Mouse (Mus musculus) cerebellum, postnatal 36 days (tissue): ENCODE measurements at regions not wholly inside any gene's neighbourhood (a gene's known extent, or its start where the extent isn't known, plus 50 kb on each side); places are given as distances from the start of the nearest gene placed in this dataset.
A peak's percentile ranks its signal among the peaks of the same experiment; 100 is the strongest.

Experiments used
- DNase-seq, 2 experiments: peaks; one replicate each; pipeline ENCODE4 v3.0.0; 2021 to 2022; ENCODE audit warnings: mixed read lengths in 2 of 2

GRCm38 (mm10) chr7:74224378-74224777 lies 210.9 kb upstream of the St8sia2 start:
- no peak for DNase-seq

DNA sequence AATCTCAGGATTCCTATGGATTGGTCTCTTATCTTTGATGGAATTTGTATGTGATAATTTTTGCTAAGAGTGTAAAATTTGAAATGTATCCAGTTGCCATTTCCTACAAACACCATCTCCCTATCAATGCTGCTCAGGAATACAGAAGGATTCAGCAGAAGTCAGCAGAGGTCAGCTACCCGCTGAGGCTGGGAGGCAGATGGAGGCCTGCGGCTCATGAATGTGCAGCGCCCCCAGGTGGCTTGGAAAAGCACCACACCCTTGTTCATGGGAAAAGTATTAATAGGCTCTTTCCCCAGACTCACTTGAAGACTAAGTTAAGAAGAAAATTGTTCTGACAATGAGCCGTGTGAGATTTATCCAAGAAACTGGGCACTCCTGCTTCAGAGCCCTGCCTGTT lies 187.2 kb upstream of the St8sia2 start:
- DNase-seq = peak in 1 of 2 experiments; percentile 2

GRCm38 (mm10) chr7:74198796-74199195 lies 185.3 kb upstream of the St8sia2 start:
- no peak for DNase-seq

DNA sequence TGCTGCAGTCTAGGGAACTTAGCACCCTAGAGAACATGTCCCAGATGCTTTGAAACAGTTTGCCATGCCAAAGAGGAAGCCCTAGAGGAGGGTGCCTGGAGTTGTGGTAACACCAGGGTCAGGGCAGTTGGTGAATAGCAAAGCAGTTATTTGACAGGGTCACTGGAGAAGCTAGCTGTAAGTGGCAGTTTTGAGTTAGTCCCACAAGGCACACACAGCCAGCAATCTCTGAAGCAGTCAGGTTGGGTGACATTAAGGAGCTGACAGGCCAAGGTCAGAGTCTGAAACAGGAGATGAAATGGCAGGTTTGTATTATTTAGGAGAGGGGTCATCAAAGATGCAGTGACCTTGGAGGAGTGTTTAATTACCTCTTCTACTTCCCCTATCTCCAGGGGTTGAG lies 171.2 kb upstream of the St8sia2 start:
- DNase-seq = no peak

DNA sequence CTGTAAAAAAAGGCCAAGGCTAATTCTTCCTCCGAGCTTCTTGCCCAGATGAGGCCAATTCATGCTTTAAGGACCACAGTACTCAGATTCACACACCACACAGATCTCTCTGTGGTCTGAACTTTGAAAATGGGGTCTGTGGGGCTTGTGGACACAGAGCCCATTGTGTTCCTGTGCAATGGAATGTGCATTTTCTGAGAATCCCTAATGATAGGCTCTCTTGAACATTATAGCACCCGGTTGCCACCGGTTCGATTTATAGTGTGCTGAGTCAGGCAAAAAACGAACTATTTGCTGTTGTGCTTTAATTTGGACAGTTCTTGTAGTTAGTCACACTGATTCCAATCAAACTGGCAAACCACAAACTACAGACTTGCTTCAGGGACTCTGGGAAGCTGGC lies 160.7 kb upstream of the St8sia2 start:
- DNase-seq = no peak

GRCm38 (mm10) chr7:74173230-74173612 lies 159.7 kb upstream of the St8sia2 start:
- DNase-seq = no peak

GRCm38 (mm10) chr7:74172504-74173229 lies 159.2 kb upstream of the St8sia2 start:
- no peak for DNase-seq

- no peak for DNase-seq
Measured at GRCm38 (mm10) chr7:74151590-74151989, 138.1 kb upstream of the St8sia2 start.

DNA sequence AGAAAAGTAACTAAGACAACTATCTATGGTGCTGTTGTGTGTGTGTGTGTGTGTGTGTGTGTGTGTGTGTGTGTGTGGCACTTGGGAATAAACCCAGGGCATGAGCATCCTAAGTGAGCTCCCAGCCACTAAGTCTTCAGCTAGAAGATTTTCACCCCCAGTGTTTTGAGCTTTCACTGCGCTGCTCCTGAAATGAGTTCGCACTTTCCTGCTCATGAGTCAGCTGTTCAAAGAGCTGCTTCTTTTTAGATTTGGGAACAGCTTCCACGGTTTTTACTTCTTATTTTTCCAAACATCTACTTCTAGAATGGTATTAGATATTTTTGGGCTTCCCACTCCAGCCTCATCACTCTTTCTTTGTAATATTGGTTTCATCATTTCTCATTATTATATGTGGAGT lies 129.7 kb upstream of the St8sia2 start:
- DNase-seq = no peak

DNA sequence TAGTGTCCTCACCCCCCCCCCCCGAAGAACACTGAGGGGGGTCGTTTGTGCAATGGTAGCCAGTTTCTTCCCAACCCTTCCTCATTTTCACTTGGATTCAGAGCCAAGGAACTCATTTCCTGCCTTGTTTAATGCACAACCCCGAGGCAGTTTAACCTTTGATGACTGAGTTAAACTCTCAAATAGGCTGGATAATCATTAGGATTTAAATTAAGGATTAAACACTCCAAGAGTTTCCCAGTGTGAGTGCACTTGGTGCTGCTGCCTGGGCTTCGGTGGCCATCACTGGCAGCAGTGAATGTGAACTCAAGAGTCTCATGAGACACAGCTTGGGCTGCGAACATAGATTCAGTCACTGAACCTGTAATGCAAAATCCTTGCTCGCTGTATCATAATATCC lies 124.7 kb upstream of the St8sia2 start:
- no peak for DNase-seq

DNA sequence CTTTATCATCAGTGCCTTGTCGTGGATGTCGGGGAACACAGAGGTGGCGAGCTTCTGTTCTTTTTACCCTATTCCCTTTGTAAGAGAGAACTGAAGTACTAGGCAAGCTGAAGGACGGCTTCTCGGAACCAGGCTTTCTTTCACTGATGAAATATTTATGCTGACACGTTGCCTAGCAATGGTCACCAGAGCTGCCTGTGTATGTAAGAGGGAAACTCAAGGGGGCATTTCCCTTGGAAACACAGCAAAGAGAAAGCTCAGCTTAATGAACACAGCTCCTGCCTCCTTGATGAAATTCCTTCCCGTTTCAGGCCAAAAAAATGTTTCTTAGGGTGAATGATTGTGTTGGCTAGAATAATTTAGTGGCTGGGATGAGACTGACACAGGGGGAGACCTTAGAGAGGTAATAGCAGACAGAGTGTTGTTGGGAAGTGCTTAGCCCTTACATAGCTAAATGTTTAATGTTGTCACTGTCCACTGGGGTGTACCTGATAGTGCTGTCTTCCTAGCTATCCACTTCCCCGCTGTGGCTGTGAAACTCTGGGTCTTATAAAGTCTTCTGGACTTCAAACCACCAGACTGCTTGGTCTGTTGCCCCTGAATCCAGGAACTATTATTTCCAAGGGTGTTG lies 116.8 kb upstream of the St8sia2 start:
- DNase-seq = no peak

GRCm38 (mm10) chr7:74112071-74112470 lies 98.6 kb upstream of the St8sia2 start:
- DNase-seq = no peak

DNA sequence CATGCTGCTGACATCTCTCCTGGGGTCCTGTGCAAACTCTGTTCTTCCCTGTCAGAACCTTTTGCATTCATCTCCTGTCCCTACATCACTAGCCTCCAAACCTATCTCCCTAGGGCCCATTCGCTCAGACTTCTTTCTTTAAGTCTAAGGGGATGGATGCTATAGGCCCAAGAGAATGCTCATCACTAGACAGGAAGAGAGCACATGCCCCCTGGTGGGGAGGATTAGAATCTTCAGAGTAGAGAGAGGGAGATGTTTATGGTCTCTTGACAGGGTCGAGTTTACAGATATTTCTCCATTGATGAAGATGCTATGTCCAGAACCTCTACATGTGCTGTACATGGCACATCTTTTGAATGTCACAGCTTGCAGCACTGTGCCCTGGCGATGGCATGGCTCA lies 94.9 kb upstream of the St8sia2 start:
- DNase-seq = no peak

GRCm38 (mm10) chr7:74107176-74107928 lies 93.9 kb upstream of the St8sia2 start:
- DNase-seq = peak; percentile 79 to 84

DNA sequence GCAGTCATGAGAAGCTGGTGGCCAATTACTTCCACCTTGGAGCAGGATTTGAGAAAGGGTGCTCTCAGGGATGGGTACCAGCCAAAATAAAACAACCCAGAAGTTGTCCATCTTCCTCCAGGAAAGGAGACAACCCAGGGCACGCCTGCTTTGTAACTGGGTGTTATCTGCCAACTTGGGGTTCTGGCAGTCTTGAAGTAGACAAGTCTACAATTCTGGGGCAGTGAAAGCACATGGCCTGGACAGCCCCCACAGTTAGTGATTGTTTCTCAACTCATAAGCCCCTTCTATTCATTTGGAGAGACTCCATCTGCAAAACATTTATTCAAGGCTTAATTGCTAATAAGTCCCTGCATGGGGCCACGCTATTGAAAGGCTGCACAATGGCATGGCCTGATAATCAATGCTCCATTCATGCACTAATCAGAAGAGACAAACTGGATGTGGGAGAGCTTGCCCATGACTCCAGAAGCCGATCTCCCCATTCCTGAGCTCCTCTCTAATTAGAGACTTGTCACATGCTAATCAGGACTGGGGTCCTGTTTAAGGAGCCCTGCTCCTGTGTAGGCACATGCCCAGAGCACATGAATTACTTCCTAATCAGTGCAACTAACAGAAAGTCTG lies 78.0 kb upstream of the St8sia2 start:
- DNase-seq = no peak

- no peak for DNase-seq
Measured at GRCm38 (mm10) chr7:74080846-74081235, 67.4 kb upstream of the St8sia2 start.

DNA sequence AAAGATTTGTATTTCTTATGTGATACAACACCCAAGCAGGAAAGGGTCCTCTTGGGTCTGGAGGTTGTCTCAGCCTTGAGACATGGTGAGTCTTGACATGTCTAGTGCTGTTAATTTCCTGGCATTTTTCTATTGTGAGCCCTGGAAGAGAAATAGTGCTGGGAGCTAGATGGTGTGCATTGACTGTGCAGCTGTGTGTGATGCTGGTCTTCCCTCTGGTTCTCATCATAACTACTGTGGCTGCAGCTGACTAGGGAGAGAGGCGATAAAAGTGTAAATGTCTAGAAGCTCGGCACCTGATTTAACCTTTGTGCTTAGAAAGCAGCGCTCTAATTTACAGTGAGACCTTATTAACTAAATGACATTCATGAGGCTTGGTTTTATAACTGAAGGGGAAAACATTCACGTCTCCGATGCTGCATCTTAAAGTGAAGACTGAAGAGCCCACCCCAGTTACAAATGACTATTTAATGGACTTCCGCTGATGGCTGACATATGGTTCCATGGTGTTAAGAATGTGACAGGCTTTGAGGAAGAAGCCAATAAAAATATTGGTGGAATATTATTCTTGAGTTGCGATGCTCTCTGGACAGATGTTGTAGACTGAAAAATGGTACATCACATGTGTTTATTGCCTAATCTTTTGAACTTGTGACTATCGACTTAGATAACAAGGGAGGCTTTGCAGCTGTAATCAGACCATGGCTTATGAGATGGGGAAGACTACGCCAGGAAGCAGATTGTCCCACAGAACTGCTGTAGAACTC lies 66.8 kb upstream of the St8sia2 start:
- DNase-seq = no peak

GRCm38 (mm10) chr7:74072632-74073031 lies 59.1 kb upstream of the St8sia2 start:
- DNase-seq = no peak

DNA sequence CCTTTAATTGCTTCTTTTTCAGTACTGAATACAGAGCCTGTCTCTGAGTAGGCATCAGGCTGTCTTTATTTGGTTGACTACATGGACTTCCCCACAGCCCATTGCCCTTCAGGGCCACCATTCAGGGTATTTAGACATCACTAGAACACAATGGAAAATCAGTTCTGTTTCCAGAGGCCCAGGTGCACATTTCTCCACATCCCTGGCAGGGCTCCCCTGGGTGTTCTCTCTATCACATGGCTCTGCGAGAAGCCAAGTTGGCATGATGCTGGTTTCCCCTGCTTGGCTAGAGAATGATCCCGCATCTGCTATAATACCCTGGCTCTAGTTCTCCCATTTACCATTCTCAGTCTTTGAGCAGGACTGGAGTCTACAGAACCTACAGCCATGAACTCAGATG lies 57.3 kb upstream of the St8sia2 start:
- no peak for DNase-seq

DNA sequence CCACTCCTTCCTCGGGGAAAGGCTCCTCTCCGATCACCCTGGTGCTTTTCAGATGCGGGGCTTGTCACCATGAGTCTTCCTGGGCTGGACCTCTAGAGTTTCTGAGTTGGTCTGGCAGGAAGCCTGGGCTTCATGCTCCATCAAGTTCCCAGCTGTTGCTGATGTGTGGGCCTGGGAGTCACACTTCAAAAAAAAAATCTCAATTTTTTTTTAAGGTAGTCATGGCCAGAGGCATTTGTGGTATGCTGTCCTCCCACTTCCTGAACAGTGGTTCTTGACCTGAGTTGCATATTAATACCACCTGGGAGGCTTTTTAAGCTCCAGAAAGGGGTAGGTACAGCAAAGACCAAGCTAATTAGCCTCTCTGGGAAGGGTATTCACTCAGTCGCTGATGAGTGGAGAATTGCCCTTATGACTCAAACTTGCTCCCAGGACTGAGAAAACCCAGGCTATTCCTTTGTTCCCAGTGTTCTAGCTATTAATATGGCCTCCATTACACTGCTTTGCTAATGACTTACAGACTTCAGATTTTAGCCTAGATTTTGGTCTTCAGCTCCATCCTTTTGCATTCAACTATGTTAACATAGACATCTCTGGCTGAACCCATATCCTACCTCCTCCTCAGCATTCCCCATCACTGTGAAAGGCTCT lies 52.1 kb upstream of the St8sia2 start:
- DNase-seq = no peak
